Mouse (Mus musculus): ENCODE measurements at regions not wholly inside any gene's neighbourhood (a gene's known extent, or its start where the extent isn't known, plus 50 kb on each side); places are given as distances from the start of the nearest gene placed in this dataset.
"Not testable (repeated sequence)": the region's sequence is repeated elsewhere in the genome, so short reads cannot be mapped to it uniquely, and the experiment has no call there.

DNA sequence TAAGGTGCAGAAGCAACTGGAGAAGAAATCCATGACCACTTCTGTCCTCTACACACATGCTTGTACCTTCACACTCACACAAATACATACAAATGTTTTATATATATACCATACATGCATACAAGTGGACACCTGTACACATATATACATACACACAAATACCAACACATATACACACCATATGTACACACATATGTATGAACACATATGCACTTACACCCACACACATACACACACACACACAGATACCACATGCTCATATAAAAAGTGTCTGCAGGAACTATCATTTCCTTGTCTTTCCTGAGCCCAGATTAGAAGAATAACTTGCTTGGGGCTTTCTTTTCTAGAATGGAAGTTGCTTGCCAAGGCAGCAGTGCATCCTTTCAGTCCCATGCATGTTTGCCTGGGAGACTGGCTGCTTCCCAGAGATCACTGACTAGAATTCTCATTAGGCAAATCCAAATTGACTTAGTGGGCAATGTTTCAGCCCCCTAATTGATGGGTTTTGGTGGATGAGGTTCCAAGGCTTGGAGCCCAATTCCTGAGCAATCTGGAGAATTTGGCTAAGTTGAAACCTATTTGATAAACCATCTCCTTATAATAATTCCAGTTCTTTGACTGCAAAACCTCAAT, 169.2 kb upstream of the Hddc2 start:
- H3K9ac ChIP-seq: no peak overlapping the region
- no peak overlapping the region for H3K27ac ChIP-seq (replicated peaks)
- no peaks in the 10 kb centered on the region for H3K27me3 ChIP-seq
- H3K4me2 ChIP-seq: no peak overlapping the region
- H3K4me3 ChIP-seq: no peak overlapping the region
- no peak for ATAC-seq (ENCODE audit: low read depth)
- no peaks in the 10 kb centered on the region for H3K4me1 ChIP-seq (replicated peaks)
- no peaks in the 10 kb centered on the region for H3K36me3 ChIP-seq
- no peaks in the 10 kb centered on the region for H3K9me3 ChIP-seq

DNA sequence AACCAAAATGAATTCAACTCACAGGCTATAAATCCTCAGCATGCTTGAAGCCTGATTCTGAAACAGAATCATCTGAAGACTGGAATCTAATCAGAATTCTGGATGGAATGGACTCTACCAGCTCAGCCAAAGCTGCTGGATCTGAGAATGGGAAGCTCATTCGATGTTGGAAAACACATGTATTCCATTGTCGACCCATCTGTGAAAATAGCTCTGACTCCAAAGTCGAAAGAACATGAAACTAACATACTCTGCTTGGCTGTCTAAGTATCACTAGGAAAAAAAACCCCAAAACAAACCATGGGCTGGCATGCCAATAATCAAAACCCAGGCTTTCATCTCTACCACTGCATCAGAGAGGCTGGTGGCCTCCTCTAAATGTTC, 168.7 kb upstream of the Hddc2 start:
- H3K27ac ChIP-seq (replicated peaks): no peak overlapping the region
- H3K4me2 ChIP-seq: no peak overlapping the region
- ATAC-seq (ENCODE audit: low read depth): no peak
- H3K4me1 ChIP-seq (replicated peaks): no peaks in the 10 kb centered on the region
- 77% methylated on average over 3 of the region's 3 CpGs for WGBS
- no peak overlapping the region for H3K9ac ChIP-seq
- no peaks in the 10 kb centered on the region for H3K36me3 ChIP-seq
- H3K27me3 ChIP-seq: no peaks in the 10 kb centered on the region
- no peak overlapping the region for H3K4me3 ChIP-seq
- H3K9me3 ChIP-seq: no peaks in the 10 kb centered on the region

DNA sequence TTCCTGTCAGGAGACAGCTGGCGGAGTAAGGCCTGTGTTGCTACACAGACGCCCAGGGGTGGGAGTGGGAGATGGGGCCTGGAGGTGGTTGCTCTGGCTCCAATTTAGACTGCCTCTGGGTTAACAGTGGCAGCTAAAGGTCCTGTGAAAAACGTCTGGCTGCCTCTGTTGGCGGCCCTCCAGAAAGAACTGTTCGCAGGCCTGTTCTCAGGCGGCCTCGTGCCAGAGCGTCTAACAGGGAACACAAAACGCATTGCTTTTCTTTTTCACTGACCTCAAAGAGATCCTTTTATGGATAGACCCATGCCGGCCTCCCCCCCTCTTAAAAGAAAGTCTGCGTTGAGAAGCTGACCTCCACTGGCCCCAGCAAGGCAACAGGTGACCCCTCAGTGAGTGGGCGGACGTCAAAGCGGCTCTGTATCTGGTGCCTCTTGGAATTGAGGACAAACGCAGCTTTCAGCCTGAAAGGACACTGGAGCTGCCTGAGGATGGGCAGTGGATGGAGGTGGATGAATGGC, 140.0 kb upstream of the Hddc2 start:
- 44% methylated on average over 15 of the region's 15 CpGs for WGBS
- Histone ChIP-seq H3K9me3 (no peaks in the 10 kb centered on the region), H3K4me3 (no peak overlapping the region), H3K36me3 (no peaks in the 10 kb centered on the region), H3K9ac (no peak overlapping the region), H3K4me1 (replicated peaks) (peaks cover 12% of the 10 kb centered on the region; the same call in 1 of the 2 replicates), H3K27me3 (no peaks in the 10 kb centered on the region), H3K4me2 (no peak overlapping the region), H3K27ac (replicated peaks) (peak overlapping the region; percentile 52)
- peak; percentile 90 for ATAC-seq (ENCODE audit: low read depth)

DNA sequence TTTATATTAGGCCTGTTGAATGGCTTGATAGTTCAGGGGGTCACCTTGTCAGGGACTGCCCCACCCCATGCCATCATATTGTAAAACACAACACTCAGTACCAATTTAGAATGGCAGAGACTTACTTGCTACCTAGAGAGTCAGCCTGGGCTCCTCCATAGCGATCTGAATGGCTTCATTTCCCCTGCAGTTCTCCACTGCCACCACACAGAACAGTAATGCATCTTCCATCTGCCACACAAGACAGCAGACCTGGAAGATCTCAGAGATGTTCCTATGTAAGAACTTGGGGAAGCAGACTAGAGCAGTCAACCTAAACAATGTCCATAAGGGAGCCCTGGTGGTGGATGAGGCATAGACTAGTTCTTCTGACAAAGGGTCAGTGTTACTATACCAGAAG, 123.6 kb upstream of the Hddc2 start:
- Histone ChIP-seq H3K4me3 (no peak overlapping the region), H3K9ac (no peak overlapping the region), H3K36me3 (no peaks in the 10 kb centered on the region), H3K27ac (replicated peaks) (no peak overlapping the region), H3K4me1 (replicated peaks) (no peaks in the 10 kb centered on the region), H3K9me3 (no peaks in the 10 kb centered on the region), H3K27me3 (no peaks in the 10 kb centered on the region), H3K4me2 (no peak overlapping the region)
- ATAC-seq (ENCODE audit: low read depth): no peak
- 39% methylated on average over 1 of the region's 1 CpGs for WGBS

DNA sequence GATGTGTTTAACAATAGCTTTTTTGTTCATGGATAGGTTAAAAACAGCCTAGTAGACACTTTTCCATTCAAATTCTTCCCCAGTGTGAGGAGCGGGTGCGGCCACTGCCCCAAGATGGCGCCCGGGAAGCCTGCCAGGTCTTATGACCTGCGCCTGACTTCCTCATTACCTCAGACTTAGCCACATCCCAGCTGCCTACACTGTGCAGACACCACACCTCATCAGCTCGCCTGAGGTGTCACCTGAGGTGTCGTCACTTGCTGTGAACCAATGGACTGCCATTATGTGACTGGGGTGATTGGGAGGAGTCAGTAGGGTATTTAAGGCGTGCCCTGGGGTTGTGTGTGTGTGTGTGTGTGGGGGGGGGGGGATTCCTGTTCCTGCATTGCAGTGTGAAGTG, 101.0 kb upstream of the Hddc2 start:
- H3K36me3 ChIP-seq; H3K4me2 ChIP-seq; H3K27me3 ChIP-seq; H3K9ac ChIP-seq; H3K4me1 ChIP-seq (replicated peaks); H3K27ac ChIP-seq (replicated peaks); H3K9me3 ChIP-seq; ATAC-seq (ENCODE audit: low read depth); H3K4me3 ChIP-seq: not testable (repeated sequence)
- WGBS: 96% methylated on average over 8 of the region's 8 CpGs

DNA sequence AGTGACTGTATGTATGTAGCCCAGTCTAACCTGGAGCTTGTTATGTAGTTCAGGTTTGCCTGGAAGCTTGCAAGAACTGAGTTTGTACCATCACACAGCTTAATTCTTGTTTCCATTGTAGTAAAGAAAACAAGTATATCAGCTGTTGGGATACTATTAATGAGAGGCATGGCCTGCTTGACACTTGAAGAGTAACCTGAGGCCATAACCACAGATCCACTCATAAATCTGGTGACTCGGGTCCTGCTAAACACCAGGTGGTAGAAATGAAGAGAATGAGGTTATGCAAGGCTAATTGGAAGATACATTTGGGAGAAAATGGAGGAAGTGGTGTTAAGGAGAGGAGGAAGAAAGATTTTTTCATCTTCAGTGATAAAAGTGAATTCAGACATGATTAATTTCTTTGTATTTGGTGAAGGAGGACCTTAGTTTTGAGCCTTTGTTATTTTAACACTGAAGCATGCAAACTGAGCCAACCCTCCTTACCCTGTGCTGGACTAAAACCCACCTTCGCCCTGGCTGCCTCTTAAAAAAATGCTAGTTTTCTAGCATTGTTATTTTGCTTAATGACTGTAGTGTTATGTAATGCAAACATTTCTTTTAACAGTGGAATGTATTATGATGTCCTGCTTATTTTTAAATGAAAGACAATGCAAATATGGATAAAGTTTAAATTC, 100.3 kb upstream of the Hddc2 start:
- no peaks in the 10 kb centered on the region for H3K4me1 ChIP-seq (replicated peaks)
- no peak overlapping the region for H3K9ac ChIP-seq
- no peak overlapping the region for H3K4me2 ChIP-seq
- no peak overlapping the region for H3K27ac ChIP-seq (replicated peaks)
- no peak overlapping the region for H3K4me3 ChIP-seq
- no peaks in the 10 kb centered on the region for H3K9me3 ChIP-seq
- H3K36me3 ChIP-seq: no peaks in the 10 kb centered on the region
- H3K27me3 ChIP-seq: no peaks in the 10 kb centered on the region
- WGBS: 71% methylated on average over 2 of the region's 2 CpGs
- ATAC-seq (ENCODE audit: low read depth): no peak

DNA sequence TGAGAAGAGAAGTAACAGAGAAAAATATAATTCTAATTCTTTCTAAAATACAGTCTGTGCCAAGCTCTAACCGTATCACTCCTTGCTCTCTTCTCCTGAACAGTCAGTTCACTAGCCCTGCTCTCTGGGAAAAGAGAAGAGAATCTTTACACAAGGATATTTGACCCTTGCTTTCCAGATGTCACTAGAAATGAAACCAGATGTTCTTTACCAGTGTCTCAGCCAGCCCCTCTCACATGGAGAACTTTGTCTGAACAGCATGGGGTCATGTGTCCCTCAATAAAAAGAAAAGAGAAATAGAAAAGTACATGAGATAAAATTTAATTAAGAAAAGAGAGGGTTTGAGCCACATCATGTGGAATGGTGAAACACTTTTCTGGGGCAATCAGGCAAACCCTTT, 91.3 kb upstream of the Hddc2 start:
- 91% methylated on average over 1 of the region's 1 CpGs for WGBS
- Histone ChIP-seq H3K27me3 (no peaks in the 10 kb centered on the region), H3K9ac (no peak overlapping the region), H3K4me1 (replicated peaks) (no peaks in the 10 kb centered on the region), H3K36me3 (no peaks in the 10 kb centered on the region), H3K27ac (replicated peaks) (no peak overlapping the region), H3K4me2 (no peak overlapping the region), H3K4me3 (no peak overlapping the region), H3K9me3 (no peaks in the 10 kb centered on the region)
- no peak for ATAC-seq (ENCODE audit: low read depth)

DNA sequence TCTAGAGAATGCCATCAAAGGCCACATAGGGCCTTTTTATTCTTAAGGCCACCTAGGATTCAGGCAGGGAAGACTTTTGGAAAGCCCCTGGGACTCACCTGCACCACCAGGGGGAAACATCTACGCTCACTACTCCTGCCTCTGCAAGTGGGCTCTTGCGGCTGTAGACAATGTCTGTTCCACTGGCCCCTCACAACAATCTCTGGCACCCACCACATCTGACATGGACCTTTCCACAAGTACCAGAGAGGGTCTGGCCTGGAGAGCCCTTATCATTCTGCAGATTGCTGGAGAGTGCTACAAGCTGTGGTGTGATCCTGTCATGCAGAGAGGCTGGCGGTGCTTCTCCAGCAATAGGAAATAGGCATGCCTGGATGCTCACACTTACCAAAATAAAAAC, 84.1 kb upstream of the Hddc2 start:
- no peak overlapping the region for H3K9ac ChIP-seq
- H3K4me1 ChIP-seq (replicated peaks): no peaks in the 10 kb centered on the region
- H3K27me3 ChIP-seq: no peaks in the 10 kb centered on the region
- 93% methylated on average over 3 of the region's 3 CpGs for WGBS
- no peaks in the 10 kb centered on the region for H3K36me3 ChIP-seq
- no peak overlapping the region for H3K27ac ChIP-seq (replicated peaks)
- H3K9me3 ChIP-seq: no peaks in the 10 kb centered on the region
- no peak overlapping the region for H3K4me2 ChIP-seq
- ATAC-seq (ENCODE audit: low read depth): no peak
- H3K4me3 ChIP-seq: no peak overlapping the region

DNA sequence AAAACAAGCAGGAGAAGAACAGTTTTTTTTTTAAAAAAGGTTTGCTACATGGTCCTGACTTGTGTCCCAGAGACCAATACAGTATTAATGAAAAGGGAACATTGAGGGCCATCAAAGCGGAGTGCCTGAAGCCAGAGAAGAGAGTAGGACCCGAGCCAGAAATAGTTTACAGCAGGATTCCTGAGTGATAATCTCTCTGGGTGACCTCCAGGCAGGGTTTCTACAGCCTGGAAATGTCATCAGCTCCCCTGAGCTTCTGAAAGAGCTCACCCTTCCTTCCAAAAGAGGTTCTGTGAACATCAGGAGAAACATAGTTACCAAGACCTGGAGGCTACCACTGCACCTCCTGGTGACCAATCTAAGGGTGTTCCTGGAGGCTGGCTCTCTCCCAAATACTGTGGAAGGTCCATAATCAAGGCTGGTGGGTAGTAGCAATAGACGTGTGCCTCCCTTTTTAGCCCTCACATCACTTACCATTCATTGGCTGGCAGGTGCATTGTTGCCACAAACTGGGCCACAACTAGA, 70.7 kb upstream of the Hddc2 start:
- Histone ChIP-seq H3K27ac (replicated peaks) (no peak overlapping the region), H3K9me3 (no peaks in the 10 kb centered on the region), H3K9ac (no peak overlapping the region), H3K4me2 (no peak overlapping the region), H3K27me3 (no peaks in the 10 kb centered on the region), H3K4me3 (no peak overlapping the region), H3K4me1 (replicated peaks) (no peaks in the 10 kb centered on the region), H3K36me3 (no peaks in the 10 kb centered on the region)
- 81% methylated on average over 3 of the region's 3 CpGs for WGBS
- ATAC-seq (ENCODE audit: low read depth): no peak

DNA sequence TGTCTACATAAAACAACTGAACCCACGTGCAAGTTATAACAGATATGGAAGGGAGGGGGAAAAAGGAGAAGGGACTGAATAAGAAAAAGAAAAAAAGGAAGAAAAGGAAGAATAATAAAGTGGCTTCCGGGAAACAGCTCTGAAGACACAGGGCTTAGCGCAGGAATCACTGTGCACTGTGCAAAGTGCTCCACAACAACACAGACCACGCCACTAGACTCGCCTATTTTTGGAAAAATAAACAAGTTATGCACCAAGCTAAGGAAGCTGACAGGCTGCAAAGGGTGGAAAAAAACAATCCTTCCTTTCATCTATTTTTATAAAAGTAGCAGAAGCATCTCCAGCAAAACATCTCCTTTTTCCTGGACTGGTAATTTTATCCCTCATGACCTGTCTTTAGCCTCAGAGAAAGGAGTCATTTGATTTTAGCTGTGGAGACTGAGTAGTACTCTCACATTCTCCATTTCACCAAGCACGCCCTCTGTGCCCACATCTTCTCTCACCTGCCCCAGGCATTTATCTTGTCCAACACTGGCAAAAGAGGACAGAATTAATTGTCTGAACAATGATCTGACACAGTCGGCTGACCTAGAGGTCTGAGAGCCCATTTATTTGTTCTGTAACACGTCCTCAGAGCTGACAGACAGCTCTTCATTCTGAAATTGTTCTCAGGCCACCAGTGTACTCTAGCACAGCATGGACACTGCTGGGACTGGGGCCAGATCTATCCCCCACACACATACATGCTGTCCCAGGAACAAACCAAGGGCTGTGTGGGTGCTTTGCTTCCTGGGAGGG, 60.4 kb upstream of the Hddc2 start:
- no peak overlapping the region for H3K9ac ChIP-seq

DNA sequence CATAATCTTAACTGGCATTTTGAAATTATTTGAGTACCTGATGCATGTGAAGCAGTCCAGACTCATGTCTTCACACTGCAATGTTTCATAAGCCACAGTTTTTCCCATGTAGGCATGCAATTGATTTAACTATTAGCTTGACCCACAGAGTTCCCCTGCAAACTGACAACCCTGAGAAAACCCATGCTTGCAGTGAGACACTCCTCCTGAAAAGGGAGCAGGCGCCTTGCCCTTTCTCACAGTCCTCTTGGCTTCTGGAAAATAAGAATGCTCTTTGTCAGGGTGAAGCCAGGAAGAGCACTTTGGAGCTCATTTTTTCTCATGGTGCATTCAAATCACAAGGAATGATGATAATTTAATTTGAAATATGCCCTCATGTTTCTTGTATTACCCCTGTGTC, 56.2 kb upstream of the Hddc2 start:
- H3K9ac ChIP-seq: no peak overlapping the region
- H3K4me3 ChIP-seq: no peak overlapping the region
- no peak overlapping the region for H3K27ac ChIP-seq (replicated peaks)
- H3K4me1 ChIP-seq (replicated peaks): peaks cover 13% of the 10 kb centered on the region; the same call in 1 of the 2 replicates
- 70% methylated on average over 1 of the region's 1 CpGs for whole genome bisulfite sequencing
- no peaks in the 10 kb centered on the region for H3K9me3 ChIP-seq
- no peaks in the 10 kb centered on the region for H3K36me3 ChIP-seq
- no peak for ATAC-seq (ENCODE audit: low read depth)
- H3K27me3 ChIP-seq: no peaks in the 10 kb centered on the region
- no peak overlapping the region for H3K4me2 ChIP-seq

More for the DNA sequence above, 60.4 kb upstream of the Hddc2 start:
- Histone ChIP-seq H3K36me3 (no peaks in the 10 kb centered on the region), H3K4me2 (no peak overlapping the region), H3K4me1 (replicated peaks) (peaks cover 4% of the 10 kb centered on the region; the same call in 1 of the 2 replicates), H3K4me3 (no peak overlapping the region), H3K27ac (replicated peaks) (no peak overlapping the region), H3K9me3 (no peaks in the 10 kb centered on the region), H3K27me3 (no peaks in the 10 kb centered on the region)
- 61% methylated on average over 8 of the region's 8 CpGs for WGBS
- ATAC-seq (ENCODE audit: low read depth): no peak

DNA sequence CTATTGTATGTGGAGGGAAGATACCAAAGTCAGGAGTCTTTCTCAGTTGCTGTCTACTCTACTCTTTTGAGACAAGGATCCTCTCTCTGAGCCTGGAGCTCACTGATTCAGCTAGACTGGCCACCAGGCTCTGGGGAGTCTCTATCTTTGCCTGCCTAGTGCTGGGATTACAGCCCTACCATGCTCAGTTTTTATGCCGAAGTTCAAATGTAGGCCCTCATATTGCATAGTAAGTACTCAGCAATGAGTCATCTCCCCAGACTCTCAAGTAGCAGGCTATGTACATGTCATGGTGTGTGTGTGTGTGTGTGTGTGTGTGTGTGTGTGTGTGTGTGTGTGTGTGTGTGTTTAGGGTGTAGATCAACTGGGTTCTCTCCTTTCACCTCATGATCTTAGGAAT, 55.6 kb upstream of the Hddc2 start:
- Histone ChIP-seq H3K36me3 (no peaks in the 10 kb centered on the region), H3K4me2 (no peak overlapping the region), H3K9me3 (no peaks in the 10 kb centered on the region), H3K27ac (replicated peaks) (no peak overlapping the region), H3K4me3 (no peak overlapping the region), H3K9ac (no peak overlapping the region), H3K27me3 (no peaks in the 10 kb centered on the region), H3K4me1 (replicated peaks) (peaks cover 13% of the 10 kb centered on the region; the same call in 1 of the 2 replicates)
- WGBS: 100% methylated on average over 1 of the region's 1 CpGs
- no peak for ATAC-seq (ENCODE audit: low read depth)

Data from neural tube, embryonic 13.5 days (tissue).